Mouse (Mus musculus) hindbrain, embryonic 14.5 days (tissue): ENCODE data around the gene Myl4. TPM values are rescaled to one million over a fixed set of nuclear protein-coding genes. Genes with fewer than 3 reads are reported as not detected.

ENCODE experiments used
- ATAC-seq: fragments of 200-750 bp; cut with Nextera tagmentation; 2 replicates; pipeline ENCODE4 v1.8.0; 2017; ENCODE audit warnings: moderate number of reproducible peaks, mild to moderate bottlenecking, moderate TSS enrichment, moderate library complexity; ENCODE audit not compliant: low FRiP score
- DNase-seq: peaks from one replicate; pipeline ENCODE4 v3.0.0-alpha.2; 2015; ENCODE audit warnings: low spot score
- H3K27ac ChIP-seq: fragments of 300-500 bp; sonication (generic); 2 replicates; pipeline ENCODE4 v1.5.1; 2014; ENCODE audit warnings: mild to moderate bottlenecking, moderate library complexity
- H3K27me3 ChIP-seq: fragments of 300-500 bp; sonication (generic); 2 replicates; pipeline ENCODE4 v1.6.1; 2014; ENCODE audit warnings: mild to moderate bottlenecking, low read length, mixed read lengths; ENCODE audit not compliant: control insufficient read depth, insufficient read depth
- H3K36me3 ChIP-seq: fragments of 300-500 bp; sonication (generic); replicated peaks from 2 replicates; pipeline ENCODE4 v1.6.1; 2014; ENCODE audit not compliant: control insufficient read depth, insufficient read depth
- H3K4me1 ChIP-seq: fragments of 300-500 bp; sonication (generic); replicated peaks from 2 replicates; pipeline ENCODE4 v1.6.1; 2014; ENCODE audit warnings: antibody characterized with exemption, low read length, mixed read lengths; ENCODE audit not compliant: control insufficient read depth, insufficient read depth
- H3K4me2 ChIP-seq: fragments of 300-500 bp; sonication (generic); replicated peaks from 2 replicates; pipeline ENCODE4 v1.6.1; 2014; ENCODE audit warnings: mild to moderate bottlenecking, moderate library complexity
- H3K4me3 ChIP-seq: fragments of 300-500 bp; sonication (generic); replicated peaks from 2 replicates; pipeline ENCODE4 v1.5.1; 2014; ENCODE audit warnings: mild to moderate bottlenecking, low read length
- H3K9ac ChIP-seq: fragments of 300-500 bp; sonication (generic); 2 replicates; pipeline ENCODE4 v1.6.1; 2014
- H3K9me3 ChIP-seq: fragments of 300-500 bp; sonication (generic); 2 replicates; pipeline ENCODE4 v1.6.1; 2016; ENCODE audit warnings: low read length; ENCODE audit not compliant: control insufficient read depth
- WGBS: fragments of 180-500 bp; shearing (Covaris S2); extraction: QIAGEN DNeasy Blood & Tissue Kit; methylation state at CpG from one replicate; pipeline ENCODE4 v1.1.7; 2014; 5-methylcytosine and 5-hydroxymethylcytosine counted together
- polyA plus RNA-seq: library from polyadenylated mRNA; unstranded; fragments of >200 nt; fragmentation: Nextera tagmentation; extraction: Ambion mirVana; gene quantifications from 2 replicates; pipeline ENCODE4 v1.2.1, GENCODE M21; 2014

Myl4 gene
- polyA plus RNA-seq, 1 experiment from 2014 or later = 2.4 TPM

- Histone ChIP-seq H3K36me3 (no peaks in the 10 kb centered on the region), H3K9me3 (peaks cover 14% of the 10 kb centered on the region; the same call in 1 of the 2 replicates), H3K27me3 (no peaks in the 10 kb centered on the region), H3K27ac (no peak overlapping the region), H3K9ac (no peak overlapping the region), H3K4me3 (no peak overlapping the region), H3K4me2 (no peak overlapping the region), H3K4me1 (no peaks in the 10 kb centered on the region)
- 90% methylated on average over 2 of the region's 2 CpGs for WGBS
- DNase-seq (no peak), ATAC-seq (no peak)
These were observed 38.0 kb downstream of the Myl4 start for GRCm38 (mm10) chr11:104588513-104588912.

GRCm38 (mm10) chr11:104589570-104589969 is 39.1 kb downstream of the Myl4 start:
- Histone ChIP-seq H3K36me3 (no peaks in the 10 kb centered on the region), H3K4me2 (no peak overlapping the region), H3K4me1 (no peaks in the 10 kb centered on the region), H3K27ac (no peak overlapping the region), H3K4me3 (no peak overlapping the region), H3K9ac (no peak overlapping the region), H3K9me3 (peaks cover 14% of the 10 kb centered on the region; the same call in 1 of the 2 replicates), H3K27me3 (no peaks in the 10 kb centered on the region)
- no peak for DNase-seq
- no peak for ATAC-seq
- 59% methylated on average over 1 of the region's 1 CpGs for WGBS

- Histone ChIP-seq H3K4me1 (no peaks in the 10 kb centered on the region), H3K9me3 (peaks cover 14% of the 10 kb centered on the region; the same call in 1 of the 2 replicates), H3K36me3 (no peaks in the 10 kb centered on the region), H3K27me3 (no peaks in the 10 kb centered on the region), H3K4me3 (no peak overlapping the region), H3K9ac (no peak overlapping the region), H3K4me2 (no peak overlapping the region), H3K27ac (no peak overlapping the region)
- WGBS = 2% methylated on average over 8 of the region's 8 CpGs
- DNase-seq (peak; percentile 92), ATAC-seq (0 out of 2 replicates have a peak, but pooled peaks have one; percentile 69)
These were observed 39.7 kb downstream of the Myl4 start for GRCm38 (mm10) chr11:104590148-104590547.

GRCm38 (mm10) chr11:104592066-104592835 is 41.8 kb downstream of the Myl4 start:
- H3K4me1 ChIP-seq = no peaks in the 10 kb centered on the region
- no peak overlapping the region for H3K9ac ChIP-seq
- H3K9me3 ChIP-seq = peaks cover 14% of the 10 kb centered on the region; the same call in 1 of the 2 replicates
- no peak for DNase-seq
- ATAC-seq = no peak
- H3K4me3 ChIP-seq = no peak overlapping the region
- 80% methylated on average over 13 of the region's 13 CpGs for WGBS
- H3K36me3 ChIP-seq = no peaks in the 10 kb centered on the region
- no peak overlapping the region for H3K4me2 ChIP-seq
- H3K27ac ChIP-seq = no peak overlapping the region
- H3K27me3 ChIP-seq = no peaks in the 10 kb centered on the region

- no peaks in the 10 kb centered on the region for H3K4me1 ChIP-seq
- H3K27me3 ChIP-seq = no peaks in the 10 kb centered on the region
- DNase-seq = no peak
- no peak overlapping the region for H3K9ac ChIP-seq
- H3K4me2 ChIP-seq = no peak overlapping the region
- WGBS = 80% methylated on average over 10 of the region's 10 CpGs
- H3K27ac ChIP-seq = no peak overlapping the region
- H3K36me3 ChIP-seq = no peaks in the 10 kb centered on the region
- H3K9me3 ChIP-seq = no peaks in the 10 kb centered on the region
- H3K4me3 ChIP-seq = no peak overlapping the region
- no peak for ATAC-seq
These were observed 45.9 kb downstream of the Myl4 start for GRCm38 (mm10) chr11:104596365-104596764.

GRCm38 (mm10) chr11:104599265-104599945 is 48.9 kb downstream of the Myl4 start:
- no peaks in the 10 kb centered on the region for H3K4me1 ChIP-seq
- H3K4me2 ChIP-seq = no peak overlapping the region
- H3K4me3 ChIP-seq = no peak overlapping the region
- WGBS = 89% methylated on average over 13 of the region's 13 CpGs
- no peaks in the 10 kb centered on the region for H3K36me3 ChIP-seq
- H3K9me3 ChIP-seq = no peaks in the 10 kb centered on the region
- no peak overlapping the region for H3K27ac ChIP-seq
- ATAC-seq (no peak), DNase-seq (no peak)
- no peak overlapping the region for H3K9ac ChIP-seq
- H3K27me3 ChIP-seq = no peaks in the 10 kb centered on the region

- Histone ChIP-seq H3K9ac (no peak overlapping the region), H3K27me3 (no peaks in the 10 kb centered on the region), H3K9me3 (no peaks in the 10 kb centered on the region), H3K27ac (no peak overlapping the region), H3K4me3 (no peak overlapping the region), H3K4me2 (no peak overlapping the region), H3K36me3 (no peaks in the 10 kb centered on the region), H3K4me1 (no peaks in the 10 kb centered on the region)
- DNase-seq (no peak), ATAC-seq (no peak)
- WGBS = 39% methylated on average over 4 of the region's 4 CpGs
These were observed 50.2 kb downstream of the Myl4 start for GRCm38 (mm10) chr11:104600675-104601074.

GRCm38 (mm10) chr11:104604192-104604591 is 53.7 kb downstream of the Myl4 start:
- H3K4me2 ChIP-seq = no peak overlapping the region
- H3K36me3 ChIP-seq = no peaks in the 10 kb centered on the region
- peaks cover 20% of the 10 kb centered on the region for H3K27me3 ChIP-seq
- WGBS = 50% methylated on average over 6 of the region's 6 CpGs
- no peak overlapping the region for H3K27ac ChIP-seq
- DNase-seq = no peak
- no peak overlapping the region for H3K9ac ChIP-seq
- H3K4me3 ChIP-seq = no peak overlapping the region
- no peaks in the 10 kb centered on the region for H3K9me3 ChIP-seq
- H3K4me1 ChIP-seq = peaks cover 5% of the 10 kb centered on the region; the same call in 1 of the 2 replicates
- no peak for ATAC-seq

GRCm38 (mm10) chr11:104607491-104608245 is 57.2 kb downstream of the Myl4 start, which contains the start of gene Itgb3:
Itgb3 (plus strand) TSS chr11:104608000.
- ATAC-seq (peak; percentile 89), DNase-seq (peak; percentile 70)
- WGBS = 2% methylated on average over 37 of the region's 51 CpGs
- Histone ChIP-seq H3K4me3 (peak within 1 kb of the TSS; percentile 53), H3K36me3 (no peaks in the 10 kb centered on the region), H3K9me3 (no peaks in the 10 kb centered on the region), H3K4me2 (peak within 1 kb of the TSS; percentile 94), H3K4me1 (peaks cover 5% of the 10 kb centered on the region; the same call in 1 of the 2 replicates), H3K27me3 (peaks cover 25% of the 10 kb centered on the region), H3K27ac (no peak within 1 kb of the TSS), H3K9ac (peak within 1 kb of the TSS; percentile 69)
